Mouse (Mus musculus): ENCODE results near the gene Tcf7l2.

DNA sequence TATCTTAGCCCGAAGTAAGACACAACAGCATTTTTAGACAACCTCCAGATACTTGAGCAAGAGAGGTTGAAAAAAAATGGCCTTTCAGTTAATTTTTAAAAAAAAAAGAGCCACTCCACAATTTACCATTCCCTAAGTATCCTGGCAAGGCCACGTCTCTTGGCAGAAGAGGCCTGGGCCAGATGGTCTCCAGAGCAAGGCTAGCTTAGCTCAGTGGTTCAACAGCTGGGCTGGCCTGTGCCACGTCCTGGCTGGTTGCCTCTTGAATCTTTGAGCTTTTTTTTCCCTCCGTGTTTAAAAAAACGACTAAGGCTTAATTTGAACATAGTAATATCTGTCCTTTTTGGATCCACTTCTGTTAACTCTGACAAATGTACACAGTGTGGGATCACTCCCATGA lies 209.8 kb downstream of the Tcf7l2 start:
- TF ChIP-seq CTCF (conservative IDR thresholded peaks at IDR 0.05 in 1 of 2, IDR thresholded peaks at IDR 0.05 in 1 of 2; ENCODE audit: low read depth in 2 of 2, low read length in 2 of 2) (no peak), RAD21 (IDR thresholded peaks at IDR 0.05; ENCODE audit: low read depth, low read length) (no peak)

Data from CH12.LX (cell line).